Mouse (Mus musculus) myocyte (in vitro differentiated cells): ENCODE data around the gene 1700012B09Rik. TPM values are rescaled to one million over a fixed set of nuclear protein-coding genes. Genes with fewer than 3 reads are reported as not detected.

Experiments used
- H3K27me3 ChIP-seq: one replicate; pipeline ENCODE4 v1.6.1; 2011; ENCODE audit not compliant: control insufficient read depth, insufficient read depth, insufficient read length
- H3K36me3 ChIP-seq: one replicate; pipeline ENCODE4 v1.6.1; 2011; ENCODE audit not compliant: control insufficient read depth, insufficient read depth
- H3K4me2 ChIP-seq: one replicate; pipeline ENCODE4 v1.6.1; 2011; ENCODE audit warnings: low read depth, control low read depth
- H3K4me3 ChIP-seq: one replicate; pipeline ENCODE4 v1.5.1; 2011; ENCODE audit warnings: mild to moderate bottlenecking, control low read depth, moderate library complexity
- H3K79me2 ChIP-seq: one replicate; pipeline ENCODE4 v1.6.1; 2011; ENCODE audit not compliant: control insufficient read depth, insufficient read depth
- H3ac ChIP-seq: one replicate; pipeline ENCODE4 v1.6.1; 2011; ENCODE audit not compliant: control insufficient read depth, insufficient read length
- CEBPB ChIP-seq: IDR thresholded peaks from 2 replicates; pipeline ENCODE4 v1.6.1; 2011; ENCODE audit warnings: mild to moderate bottlenecking, moderate library complexity; ENCODE audit not compliant: poor library complexity, insufficient read depth, severe bottlenecking
- E2F4 ChIP-seq: IDR thresholded peaks from one replicate; pipeline ENCODE4 v1.6.1; 2011; ENCODE audit warnings: mild to moderate bottlenecking, control low read depth, moderate library complexity; ENCODE audit not compliant: insufficient read depth
- MAX ChIP-seq: IDR thresholded peaks from one replicate; pipeline ENCODE4 v1.6.1; 2011; ENCODE audit warnings: low read depth, mild to moderate bottlenecking, control low read depth
- MYOD1 ChIP-seq, 3 experiments: IDR thresholded peaks; one replicate each; pipeline ENCODE4 v1.6.1; 2011; ENCODE audit warnings: control low read depth in 2 of 3, low read depth in 2 of 3, mild to moderate bottlenecking in 2 of 3, moderate library complexity in 1 of 3; ENCODE audit not compliant: insufficient read length in 2 of 3, control insufficient read depth in 1 of 3
- MYOG ChIP-seq, 3 experiments: IDR thresholded peaks; one replicate each; pipeline ENCODE4 v1.6.1; 2011; ENCODE audit warnings: control low read depth in 2 of 3, low read depth in 2 of 3, mild to moderate bottlenecking in 2 of 3; ENCODE audit not compliant: insufficient read length in 2 of 3, control insufficient read depth in 1 of 3, insufficient read depth in 1 of 3
- POLR2A ChIP-seq: IDR thresholded peaks from one replicate; pipeline ENCODE4 v1.6.1; 2011; ENCODE audit warnings: low read depth, mild to moderate bottlenecking, control low read depth, moderate library complexity; ENCODE audit not compliant: insufficient read length
- POLR2AphosphoS2 ChIP-seq: IDR thresholded peaks from one replicate; pipeline ENCODE4 v1.6.1; 2011; ENCODE audit warnings: low read depth, control low read depth; ENCODE audit not compliant: insufficient read length
- REST ChIP-seq: IDR thresholded peaks from one replicate; pipeline ENCODE4 v1.6.1; 2011; ENCODE audit warnings: mild to moderate bottlenecking, control low read depth, moderate library complexity; ENCODE audit not compliant: insufficient read depth, insufficient read length
- SRF ChIP-seq: IDR thresholded peaks from one replicate; pipeline ENCODE4 v1.6.1; 2011; ENCODE audit warnings: low read depth; ENCODE audit not compliant: control insufficient read depth, insufficient read length
- TCF12 ChIP-seq: IDR thresholded peaks from one replicate; pipeline ENCODE4 v1.6.1; 2011; ENCODE audit warnings: mild to moderate bottlenecking, control low read depth; ENCODE audit not compliant: poor library complexity, insufficient read depth, severe bottlenecking
- TCF3 ChIP-seq: IDR thresholded peaks from one replicate; pipeline ENCODE4 v1.6.1; 2011; ENCODE audit warnings: low read depth, control low read depth; ENCODE audit not compliant: insufficient read length
- USF1 ChIP-seq: IDR thresholded peaks from one replicate; pipeline ENCODE4 v1.6.1; 2011; ENCODE audit warnings: low read depth, mild to moderate bottlenecking, control low read depth, moderate library complexity
- polyA plus RNA-seq: library from polyadenylated mRNA; unstranded; fragments of >200 nt; fragmentation: generic; extraction: Trizol; gene quantifications from one replicate; pipeline ENCODE4 v1.2.1, GENCODE M21; 2012; ENCODE audit warnings: missing spikeins

The 1700012B09Rik gene
- polyA plus RNA-seq, 1 experiment, result 0.61 TPM

GRCm38 (mm10) chr9:14717689-14718331 is 53.0 kb downstream of the 1700012B09Rik start:
- TF ChIP-seq CEBPB (no peak), POLR2A (no peak), POLR2AphosphoS2 (no peak), USF1 (no peak), TCF12 (no peak), REST (no peak), TCF3 (no peak), MYOG (IDR thresholded peaks at IDR 0.05; ENCODE audit: control insufficient read depth in 1 of 3, insufficient read depth in 1 of 3, insufficient read length in 2 of 3, low read depth in 2 of 3) (no peak), E2F4 (no peak), SRF (no peak)
- Histone ChIP-seq H3K27me3 (no peaks in the 10 kb centered on the region), H3K79me2 (no peaks in the 10 kb centered on the region), H3ac (no peak overlapping the region), H3K4me2 (peak overlapping the region; percentile 51), H3K4me3 (no peak overlapping the region), H3K36me3 (no peaks in the 10 kb centered on the region)

GRCm38 (mm10) chr9:14715258-14715657 is 55.6 kb downstream of the 1700012B09Rik start:
- Histone ChIP-seq H3ac (no peak overlapping the region), H3K27me3 (no peaks in the 10 kb centered on the region), H3K4me2 (no peak overlapping the region), H3K79me2 (no peaks in the 10 kb centered on the region), H3K36me3 (no peaks in the 10 kb centered on the region), H3K4me3 (no peak overlapping the region)
- TF ChIP-seq TCF3, result no peak
- no peak for TF ChIP-seq E2F4
- no peak for TF ChIP-seq TCF12
- TF ChIP-seq SRF, result no peak
- TF ChIP-seq USF1, result no peak
- TF ChIP-seq MYOD1 (IDR thresholded peaks at IDR 0.05; ENCODE audit: control insufficient read depth in 1 of 3, insufficient read length in 2 of 3, low read depth in 2 of 3), result no peak
- no peak for TF ChIP-seq MAX
- TF ChIP-seq POLR2A, result no peak
- TF ChIP-seq POLR2AphosphoS2, result no peak

GRCm38 (mm10) chr9:14710910-14711309 is 59.9 kb downstream of the 1700012B09Rik start:
- Histone ChIP-seq H3K36me3 (no peaks in the 10 kb centered on the region), H3K4me3 (no peak overlapping the region), H3K27me3 (no peaks in the 10 kb centered on the region), H3K4me2 (no peak overlapping the region), H3K79me2 (no peaks in the 10 kb centered on the region), H3ac (no peak overlapping the region)
- no peak for TF ChIP-seq E2F4
- TF ChIP-seq MYOD1 (IDR thresholded peaks at IDR 0.05; ENCODE audit: control insufficient read depth in 1 of 3, insufficient read length in 2 of 3, low read depth in 2 of 3), result no peak
- TF ChIP-seq TCF3, result no peak
- no peak for TF ChIP-seq TCF12
- no peak for TF ChIP-seq MAX
- TF ChIP-seq CEBPB, result no peak
- no peak for TF ChIP-seq SRF
- TF ChIP-seq REST, result no peak
- TF ChIP-seq POLR2AphosphoS2, result no peak
- no peak for TF ChIP-seq USF1
- no peak for TF ChIP-seq POLR2A
- TF ChIP-seq MYOG (IDR thresholded peaks at IDR 0.05; ENCODE audit: control insufficient read depth in 1 of 3, insufficient read depth in 1 of 3, insufficient read length in 2 of 3, low read depth in 2 of 3), result no peak

Other genes with a start within 250 kb of the 1700012B09Rik start
- 37.3 TPM for gene Amotl1, start 126.0 kb downstream of the 1700012B09Rik start, polyA plus RNA-seq
- gene Piwil4, start 30.3 kb downstream of the 1700012B09Rik start, polyA plus RNA-seq, result 0.36 TPM
- 0.26 TPM for gene Fut4, start 18.6 kb downstream of the 1700012B09Rik start, polyA plus RNA-seq
- 7.8 TPM for gene Mre11a, start 13.6 kb upstream of the 1700012B09Rik start, polyA plus RNA-seq
- 6.0 TPM for gene Ankrd49, start 13.8 kb upstream of the 1700012B09Rik start, polyA plus RNA-seq
- not detected for gene Gpr83, start 89.2 kb upstream of the 1700012B09Rik start, polyA plus RNA-seq
- gene Izumo1r, start 132.9 kb upstream of the 1700012B09Rik start, polyA plus RNA-seq, result not detected